Mouse (Mus musculus): Measurements from ENCODE around the gene Stra6.

The Stra6 gene

DNA sequence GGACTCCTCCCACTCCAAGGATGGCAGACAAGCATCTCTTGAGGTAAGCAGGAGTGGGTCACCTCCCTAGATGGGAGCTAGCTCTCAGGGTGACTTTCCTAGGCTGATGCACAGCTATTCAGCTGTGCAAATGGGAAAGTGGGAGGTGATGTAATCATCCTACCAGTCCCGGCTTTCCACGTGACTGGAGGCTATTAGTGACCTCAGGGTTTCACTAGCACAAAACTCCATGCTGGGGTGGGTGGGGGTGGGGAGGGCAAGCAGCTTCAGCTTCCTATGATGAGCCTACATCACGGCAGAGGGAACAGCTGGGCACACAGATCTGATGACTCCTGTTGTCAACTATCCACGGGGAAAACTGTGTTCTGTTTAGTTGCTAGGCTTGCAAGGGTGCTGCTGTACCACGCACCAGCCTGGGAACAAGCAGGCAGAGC, 111.2 kb downstream of the Stra6 start:
- no peak for DNase-seq (ENCODE audit: low spot score)

GRCm38 (mm10) chr9:58175745-58176487, 112.3 kb downstream of the Stra6 start:
- no peak for DNase-seq (ENCODE audit: low spot score)

DNA sequence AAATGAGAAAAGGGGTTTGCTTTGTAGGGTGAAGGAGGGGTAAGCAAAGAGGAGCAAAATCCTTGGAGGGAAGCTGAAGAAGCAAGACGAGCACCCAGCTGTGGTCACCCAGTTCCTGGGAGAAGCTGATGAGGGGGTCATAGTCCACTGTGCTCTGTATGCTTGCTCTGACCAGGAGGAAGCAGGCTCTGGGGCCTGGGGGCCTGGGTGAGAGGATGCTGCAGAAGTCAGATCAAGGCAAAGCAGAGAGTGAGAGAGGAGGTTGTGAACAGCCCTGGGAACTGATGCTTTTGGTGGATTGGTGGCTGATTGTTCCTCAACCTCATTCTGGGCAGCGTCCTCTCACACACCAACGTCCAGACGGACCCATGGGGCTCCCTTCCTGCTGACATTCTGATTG, 113.6 kb downstream of the Stra6 start:
- no peak for DNase-seq (ENCODE audit: low spot score)

GRCm38 (mm10) chr9:58179390-58179789, 115.8 kb downstream of the Stra6 start:
- DNase-seq (ENCODE audit: low spot score): no peak

GRCm38 (mm10) chr9:58184456-58184855, 120.9 kb downstream of the Stra6 start:
- no peak for DNase-seq (ENCODE audit: low spot score)

GRCm38 (mm10) chr9:58194222-58194621, 130.6 kb downstream of the Stra6 start:
- no peak for DNase-seq (ENCODE audit: low spot score)

GRCm38 (mm10) chr9:58195671-58196070, 132.1 kb downstream of the Stra6 start:
- no peak for DNase-seq (ENCODE audit: low spot score)

DNA sequence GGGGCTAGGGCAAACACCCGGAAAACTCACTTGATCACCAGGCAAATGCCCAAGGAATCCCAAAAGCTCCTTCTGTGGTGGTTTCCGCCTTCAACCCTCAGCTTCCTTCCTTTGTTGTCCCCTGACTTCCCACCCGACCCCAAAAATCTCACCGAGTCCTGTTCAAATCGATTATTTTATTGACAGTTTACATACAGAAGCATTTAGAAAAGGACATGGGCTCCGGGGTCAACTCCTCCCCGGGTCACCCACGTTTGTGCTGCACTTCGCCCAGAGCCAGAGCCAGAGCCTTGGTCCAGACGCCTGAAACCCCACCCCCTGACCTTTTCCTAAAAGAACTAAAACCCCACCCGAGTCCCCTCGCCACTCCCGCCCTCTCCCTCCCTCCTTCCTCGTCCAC, 132.6 kb downstream of the Stra6 start:
- no peak for DNase-seq (ENCODE audit: low spot score)

- DNase-seq (ENCODE audit: low spot score): no peak
Measured at GRCm38 (mm10) chr9:58196610-58197567, 133.3 kb downstream of the Stra6 start.

GRCm38 (mm10) chr9:58197781-58198701, 134.5 kb downstream of the Stra6 start:
- DNase-seq (ENCODE audit: low spot score): no peak

DNA sequence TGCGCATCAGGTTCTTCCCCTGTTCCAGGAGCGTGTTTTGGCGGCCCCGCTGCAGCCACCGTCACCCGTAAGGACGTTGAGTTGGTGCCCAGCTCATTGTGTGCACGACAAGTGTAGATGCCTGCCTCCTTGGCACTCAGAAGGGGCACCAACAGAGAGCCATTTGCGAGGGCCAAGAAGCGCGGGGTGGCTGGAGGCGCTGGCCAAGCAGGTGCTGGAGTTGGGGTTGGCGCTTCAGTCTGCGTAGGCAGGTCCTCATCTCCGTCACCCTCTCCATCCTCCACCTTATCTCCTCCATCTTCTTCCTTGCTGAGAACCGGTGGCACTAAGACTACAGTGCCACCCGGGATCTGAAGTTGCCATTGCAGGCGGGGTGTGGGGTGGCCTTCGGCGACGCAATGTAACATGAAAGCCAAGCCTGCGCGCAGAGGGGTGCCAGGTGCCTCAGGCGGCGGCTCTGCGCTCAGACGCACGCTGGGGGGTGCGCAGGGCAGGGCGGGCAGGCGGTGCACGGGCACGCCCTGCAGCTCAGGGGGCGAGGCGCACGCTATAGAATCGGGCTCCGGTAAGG, 135.3 kb downstream of the Stra6 start:
- DNase-seq (ENCODE audit: low spot score): no peak

- no peak for DNase-seq (ENCODE audit: low spot score)
Measured at GRCm38 (mm10) chr9:58199381-58200269, 136.0 kb downstream of the Stra6 start.

DNA sequence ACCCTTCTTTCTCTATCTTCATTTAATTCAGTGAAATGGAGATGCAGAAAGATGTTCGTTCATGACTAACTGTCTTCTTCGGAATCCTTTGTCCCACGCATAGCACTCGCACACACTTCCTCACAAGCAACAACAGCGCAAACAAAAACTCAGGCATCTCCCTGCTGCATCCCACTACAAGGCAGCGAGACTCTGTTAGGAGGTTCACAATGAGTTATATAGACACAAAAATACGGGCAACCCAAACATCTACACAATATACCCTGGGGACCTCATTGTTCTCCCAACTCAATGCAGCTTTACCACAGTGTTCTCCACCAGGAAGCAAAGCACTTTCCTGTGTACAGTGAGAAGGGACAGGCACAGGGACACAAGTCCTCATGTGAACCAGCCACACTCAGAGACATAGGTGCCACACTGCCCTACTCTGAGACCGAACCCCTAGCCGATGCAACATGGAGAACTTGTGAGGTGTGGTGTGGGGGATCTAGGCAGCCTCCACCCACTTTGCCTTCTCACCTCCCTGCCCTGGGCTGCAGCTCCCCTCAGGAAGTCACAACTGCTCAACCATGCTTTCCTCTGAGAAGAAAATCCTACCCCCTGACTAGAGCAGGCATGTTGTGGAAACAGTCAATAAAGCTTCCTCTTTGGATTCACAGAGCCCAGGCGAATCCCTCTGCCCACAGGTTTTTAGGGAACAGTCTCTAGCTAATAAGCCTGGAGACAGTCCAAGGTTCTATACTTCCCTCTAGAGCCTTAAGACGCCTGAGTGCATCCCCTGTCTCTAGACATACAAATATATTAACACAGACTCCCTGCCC, 136.9 kb downstream of the Stra6 start:
- DNase-seq (ENCODE audit: low spot score): no peak

DNA sequence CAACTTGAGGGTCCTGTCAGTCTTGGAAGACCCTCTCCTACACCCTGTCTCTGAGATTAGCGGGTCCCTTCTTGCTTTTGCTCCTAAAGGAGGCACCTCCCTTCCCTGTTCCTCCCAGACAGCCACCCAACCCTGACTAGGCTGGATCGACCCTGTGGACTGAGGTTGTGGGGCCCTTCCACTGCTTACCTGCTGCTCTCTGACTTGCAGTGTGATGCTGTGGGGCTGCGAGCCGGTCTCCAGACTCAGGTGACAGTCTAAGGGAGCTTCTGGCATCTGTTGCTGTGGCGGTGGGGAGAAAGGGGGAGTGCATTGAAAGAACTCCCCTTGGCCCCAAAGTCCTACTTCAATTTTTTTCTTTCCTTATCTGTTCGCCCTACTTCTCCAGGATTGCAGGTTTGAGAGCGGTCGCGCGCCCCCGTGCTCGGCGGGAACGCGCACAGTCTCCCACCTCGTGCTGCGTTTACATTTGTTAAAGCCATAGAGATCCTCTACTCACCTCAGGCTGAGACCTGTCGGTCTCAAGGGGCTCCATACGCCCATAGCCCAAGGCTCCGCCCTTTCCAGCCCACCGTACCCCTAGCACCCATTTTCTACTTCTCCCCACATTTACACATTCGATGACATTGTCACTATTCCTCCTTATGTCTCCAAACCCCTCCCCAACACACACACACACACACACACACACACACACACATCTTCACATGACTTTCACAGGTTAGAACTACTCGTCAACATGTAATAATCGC, 137.7 kb downstream of the Stra6 start:
- DNase-seq (ENCODE audit: low spot score): no peak

GRCm38 (mm10) chr9:58201861-58202549, 138.4 kb downstream of the Stra6 start:
- DNase-seq (ENCODE audit: low spot score): no peak

DNA sequence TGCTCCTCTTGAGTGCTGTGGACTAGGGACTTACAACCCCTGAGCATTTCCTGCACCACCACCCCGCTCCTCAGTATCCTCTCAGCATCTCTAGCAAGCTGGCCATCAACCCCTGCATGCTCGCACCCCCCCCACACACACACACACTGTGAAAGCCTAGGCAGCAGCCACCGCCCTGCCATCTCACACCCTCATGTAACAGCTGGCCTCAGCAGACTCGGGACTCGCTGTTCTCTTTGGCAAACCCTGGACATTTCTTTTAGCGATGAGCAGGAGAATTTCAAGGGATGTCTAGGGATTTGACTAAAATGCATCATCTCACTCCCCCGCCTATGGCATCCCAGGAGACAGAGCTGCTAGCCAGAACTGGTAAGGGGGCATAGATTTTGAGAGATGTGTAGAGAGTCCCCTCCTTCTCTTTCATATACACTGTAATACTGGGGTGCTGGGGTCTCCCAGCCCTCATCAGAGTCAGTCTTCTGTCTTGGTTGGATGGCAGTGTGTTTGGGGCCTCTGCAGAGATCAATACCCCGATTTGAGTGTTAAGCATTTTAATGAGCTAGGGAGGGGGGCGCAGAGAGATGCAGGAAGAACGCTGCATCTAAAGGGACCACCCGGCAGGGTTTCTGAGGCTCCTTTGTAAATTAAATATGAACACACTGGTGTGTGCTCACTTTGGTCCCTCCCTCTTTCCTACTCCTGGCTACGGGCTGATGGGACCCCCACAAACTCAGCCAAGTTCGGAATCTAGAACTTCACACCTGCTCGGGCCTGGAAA, 139.3 kb downstream of the Stra6 start:
- DNase-seq (ENCODE audit: low spot score): no peak

Measured in ovary, postnatal 14 days (tissue).